Mouse (Mus musculus) kidney, postnatal 0 days (tissue): Measurements from ENCODE around the gene Eif4g3. TPM values are rescaled to one million over a fixed set of nuclear protein-coding genes. Genes with fewer than 3 reads are reported as not detected.

Source experiments
- ATAC-seq: fragments of 200-750 bp; cut with Nextera tagmentation; replicated peaks from 2 replicates; pipeline ENCODE4 v1.8.0; 2017; ENCODE audit warnings: low read depth, moderate number of reproducible peaks, moderate TSS enrichment, moderate library complexity; ENCODE audit not compliant: low FRiP score
- DNase-seq: peaks from one replicate; pipeline ENCODE4 v3.0.0-alpha.2; 2016; ENCODE audit warnings: low spot score
- H3K27ac ChIP-seq: fragments of 300-500 bp; sonication (generic); 2 replicates; pipeline ENCODE4 v1.5.1; 2014; ENCODE audit warnings: mild to moderate bottlenecking
- H3K27me3 ChIP-seq: fragments of 300-500 bp; sonication (generic); 2 replicates; pipeline ENCODE4 v1.6.1; 2014; ENCODE audit warnings: low read length, mixed read lengths; ENCODE audit not compliant: insufficient read depth
- H3K36me3 ChIP-seq: fragments of 300-500 bp; sonication (generic); 2 replicates; pipeline ENCODE4 v1.6.1; 2014; ENCODE audit warnings: low read length, mixed read lengths; ENCODE audit not compliant: insufficient read depth
- H3K4me1 ChIP-seq: fragments of 300-500 bp; sonication (generic); replicated peaks from 2 replicates; pipeline ENCODE4 v1.6.1; 2014; ENCODE audit warnings: antibody characterized with exemption, low read length, mixed read lengths; ENCODE audit not compliant: insufficient read depth
- H3K4me2 ChIP-seq: fragments of 300-500 bp; sonication (generic); 2 replicates; pipeline ENCODE4 v1.6.1; 2014; ENCODE audit warnings: mild to moderate bottlenecking, low read length, moderate library complexity, mixed read lengths
- H3K4me3 ChIP-seq: fragments of 300-500 bp; sonication (generic); replicated peaks from 2 replicates; pipeline ENCODE4 v1.5.1; 2014; ENCODE audit warnings: low read depth, low read length
- H3K9ac ChIP-seq: fragments of 300-500 bp; sonication (generic); 2 replicates; pipeline ENCODE4 v1.6.1; 2014; ENCODE audit warnings: low read depth, low read length
- H3K9me3 ChIP-seq: fragments of 300-500 bp; sonication (generic); replicated peaks from 2 replicates; pipeline ENCODE4 v1.6.1; 2016; ENCODE audit warnings: low read length, inconsistent platforms, mixed read lengths
- CTCF ChIP-seq: IDR thresholded peaks from 2 replicates; pipeline ENCODE4 v1.5.1; 2016; ENCODE audit warnings: antibody characterized with exemption, low read depth, mild to moderate bottlenecking, moderate library complexity
- WGBS: fragments of 180-500 bp; shearing (Covaris S2); extraction: QIAGEN DNeasy Blood & Tissue Kit; methylation state at CpG from one replicate; pipeline ENCODE4 v1.1.7; 2014; 5-methylcytosine and 5-hydroxymethylcytosine counted together
- polyA plus RNA-seq: library from polyadenylated mRNA; unstranded; fragments of >200 nt; fragmentation: Nextera tagmentation; extraction: Ambion mirVana; gene quantifications from 2 replicates; pipeline ENCODE4 v1.2.1, GENCODE M21; 2015

The Eif4g3 gene
- polyA plus RNA-seq, 1 experiment from 2014 or later, result 26.6 TPM

DNA sequence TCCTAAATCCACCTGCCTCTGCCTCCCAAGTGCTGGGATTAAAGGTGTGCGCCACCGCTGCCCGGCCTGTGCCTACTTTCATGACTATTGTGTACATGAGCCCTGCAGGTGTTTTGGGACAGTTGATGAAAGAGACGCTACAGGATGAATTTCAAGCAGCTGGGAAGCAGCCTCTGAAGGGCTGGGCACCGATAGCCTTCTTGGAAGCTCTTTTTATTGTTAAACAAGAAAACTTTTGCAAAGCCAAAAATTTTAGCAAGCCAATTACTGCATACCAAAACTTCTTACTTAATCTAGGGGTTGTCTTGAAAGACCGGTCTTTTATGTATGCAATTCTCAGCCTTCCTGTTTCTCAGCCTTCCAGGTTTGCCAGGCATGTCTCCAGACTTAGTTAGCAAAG, 36.3 kb downstream of the Eif4g3 start:
- H3K9me3 ChIP-seq, result no peaks in the 10 kb centered on the region
- no peak for DNase-seq
- no peak overlapping the region for H3K27ac ChIP-seq
- no peak for ATAC-seq
- TF ChIP-seq CTCF, result no peak
- H3K36me3 ChIP-seq, result peaks cover 34% of the 10 kb centered on the region
- WGBS, result 92% methylated on average over 6 of the region's 6 CpGs
- H3K27me3 ChIP-seq, result no peaks in the 10 kb centered on the region
- no peak overlapping the region for H3K4me3 ChIP-seq
- no peak overlapping the region for H3K9ac ChIP-seq
- H3K4me1 ChIP-seq, result no peaks in the 10 kb centered on the region
- no peak overlapping the region for H3K4me2 ChIP-seq

DNA sequence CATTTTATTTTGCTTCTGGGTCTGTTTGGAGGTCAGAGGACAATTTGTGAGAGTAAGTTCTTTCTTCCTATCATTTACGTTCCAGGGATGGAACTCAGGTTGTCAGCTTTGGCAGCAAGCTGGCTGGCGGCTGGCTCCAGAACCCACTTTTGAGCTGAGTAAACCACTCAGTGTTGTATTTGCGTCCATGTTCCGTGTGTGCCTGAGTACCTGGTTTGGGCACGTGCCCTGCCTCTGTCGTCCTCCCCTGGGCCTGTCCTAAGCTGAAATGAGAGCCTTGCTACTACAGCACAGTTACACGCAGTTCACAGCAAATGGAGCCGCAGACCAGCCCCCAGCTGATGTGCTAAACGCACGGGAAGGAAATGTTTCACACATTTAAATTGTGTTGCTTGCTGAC, 39.0 kb downstream of the Eif4g3 start:
- H3K4me3 ChIP-seq, result no peak overlapping the region
- TF ChIP-seq CTCF, result no peak
- no peaks in the 10 kb centered on the region for H3K27me3 ChIP-seq
- no peak for DNase-seq
- no peak overlapping the region for H3K9ac ChIP-seq
- no peak overlapping the region for H3K27ac ChIP-seq
- 89% methylated on average over 10 of the region's 10 CpGs for WGBS
- peaks cover 25% of the 10 kb centered on the region for H3K36me3 ChIP-seq
- no peaks in the 10 kb centered on the region for H3K4me1 ChIP-seq
- no peak for ATAC-seq
- no peak overlapping the region for H3K4me2 ChIP-seq
- no peaks in the 10 kb centered on the region for H3K9me3 ChIP-seq

DNA sequence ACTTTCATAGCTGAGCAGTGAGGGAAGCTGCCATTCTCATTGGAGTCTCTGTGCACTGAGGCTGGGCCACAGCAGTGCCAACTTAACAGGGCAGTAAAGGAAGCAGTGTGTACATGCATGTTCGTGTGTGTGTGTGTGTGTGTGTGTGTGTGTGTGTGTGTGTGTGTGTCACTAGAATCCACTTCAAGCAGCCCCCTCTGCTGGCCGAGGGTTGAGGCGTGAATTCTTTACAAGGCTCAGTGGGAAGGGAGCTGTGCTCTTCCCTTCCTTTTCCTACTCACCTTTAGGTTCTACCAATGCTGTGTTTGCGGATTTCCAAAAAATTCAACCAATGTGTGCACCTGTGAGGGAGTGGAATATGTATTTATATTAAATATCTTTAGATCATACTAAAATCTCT, 41.0 kb downstream of the Eif4g3 start:
- H3K9me3 ChIP-seq, result no peaks in the 10 kb centered on the region
- H3K36me3 ChIP-seq, result peaks cover 16% of the 10 kb centered on the region
- H3K27ac ChIP-seq, result no peak overlapping the region
- H3K4me1 ChIP-seq, result peaks cover 5% of the 10 kb centered on the region; the same call in 1 of the 2 replicates
- TF ChIP-seq CTCF, result peak; percentile 47; the same call in 1 of the 2 replicates
- 83% methylated on average over 4 of the region's 4 CpGs for WGBS
- DNase-seq, result no peak
- H3K4me3 ChIP-seq, result no peak overlapping the region
- H3K27me3 ChIP-seq, result no peaks in the 10 kb centered on the region
- H3K4me2 ChIP-seq, result no peak overlapping the region
- no peak for ATAC-seq
- H3K9ac ChIP-seq, result no peak overlapping the region

DNA sequence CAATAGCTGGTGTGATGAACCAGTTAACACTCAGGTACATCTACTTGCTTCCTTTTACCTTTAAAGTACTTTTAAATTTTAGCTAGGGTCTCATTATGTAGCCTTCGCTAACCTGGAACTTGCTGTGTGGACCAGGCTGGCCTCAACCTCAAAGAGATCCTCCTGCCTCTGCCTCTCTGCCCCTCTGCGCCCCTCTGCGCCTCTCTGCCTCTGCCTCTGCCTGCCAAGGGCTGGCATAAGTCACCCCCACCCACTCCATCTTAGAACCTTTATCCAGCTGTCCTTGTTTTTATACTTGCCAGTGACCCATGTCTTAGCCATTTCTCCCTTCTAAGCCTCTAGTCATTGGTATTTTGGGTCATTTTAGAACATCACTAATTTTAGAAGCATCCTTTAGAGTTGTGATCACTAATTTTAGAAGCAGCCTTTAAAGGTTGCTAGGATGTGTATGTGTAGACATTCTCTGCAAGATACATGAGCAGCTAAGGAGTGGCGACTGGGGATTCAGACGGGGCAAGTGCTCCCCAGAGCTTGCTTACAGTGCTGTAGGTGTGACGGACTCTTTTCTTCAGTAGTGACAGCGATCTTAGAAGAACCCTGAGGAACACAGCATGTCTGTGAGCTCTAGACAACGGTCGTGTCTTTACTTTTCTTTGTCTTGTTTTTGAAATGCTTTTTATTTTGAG, 42.8 kb downstream of the Eif4g3 start:
- WGBS, result 89% methylated on average over 9 of the region's 9 CpGs
- no peak for ATAC-seq

DNA sequence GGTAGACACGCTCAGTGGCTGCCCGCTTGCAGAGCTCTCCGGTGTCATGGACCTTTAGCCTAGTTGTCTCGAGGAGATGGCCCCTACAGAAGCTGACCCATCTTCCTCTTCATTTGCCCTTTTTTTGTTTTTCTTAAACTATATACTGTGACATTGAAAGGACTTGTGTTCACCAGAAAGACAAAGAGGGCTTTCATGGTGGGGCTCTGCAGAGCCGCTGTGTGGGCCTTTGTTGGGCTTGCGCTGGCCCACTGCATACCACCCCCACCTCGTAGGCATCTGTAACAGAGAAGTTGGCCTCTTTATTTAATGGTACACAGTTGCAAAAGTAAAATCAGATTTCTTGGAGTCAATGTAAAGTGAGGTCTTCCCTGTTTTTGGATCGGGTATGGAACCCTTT, 44.3 kb downstream of the Eif4g3 start:
- Histone ChIP-seq H3K4me2 (no peak overlapping the region), H3K9ac (no peak overlapping the region), H3K36me3 (peaks cover 11% of the 10 kb centered on the region), H3K27ac (no peak overlapping the region), H3K9me3 (no peaks in the 10 kb centered on the region), H3K4me3 (no peak overlapping the region), H3K4me1 (peaks cover 8% of the 10 kb centered on the region; the same call in 1 of the 2 replicates), H3K27me3 (no peaks in the 10 kb centered on the region)
- TF ChIP-seq CTCF, result peak; percentile 13; the same call in 1 of the 2 replicates
- DNase-seq (peak; percentile 29), ATAC-seq (no peak)
- 49% methylated on average over 8 of the region's 8 CpGs for WGBS

More for the DNA sequence above, 42.8 kb downstream of the Eif4g3 start:
- H3K27me3 ChIP-seq, result no peaks in the 10 kb centered on the region
- DNase-seq, result no peak
- no peak overlapping the region for H3K4me3 ChIP-seq
- TF ChIP-seq CTCF, result no peak
- H3K4me1 ChIP-seq, result peaks cover 8% of the 10 kb centered on the region; the same call in 1 of the 2 replicates
- H3K36me3 ChIP-seq, result peaks cover 13% of the 10 kb centered on the region
- H3K9me3 ChIP-seq, result no peaks in the 10 kb centered on the region
- H3K27ac ChIP-seq, result no peak overlapping the region
- no peak overlapping the region for H3K9ac ChIP-seq
- H3K4me2 ChIP-seq, result no peak overlapping the region

DNA sequence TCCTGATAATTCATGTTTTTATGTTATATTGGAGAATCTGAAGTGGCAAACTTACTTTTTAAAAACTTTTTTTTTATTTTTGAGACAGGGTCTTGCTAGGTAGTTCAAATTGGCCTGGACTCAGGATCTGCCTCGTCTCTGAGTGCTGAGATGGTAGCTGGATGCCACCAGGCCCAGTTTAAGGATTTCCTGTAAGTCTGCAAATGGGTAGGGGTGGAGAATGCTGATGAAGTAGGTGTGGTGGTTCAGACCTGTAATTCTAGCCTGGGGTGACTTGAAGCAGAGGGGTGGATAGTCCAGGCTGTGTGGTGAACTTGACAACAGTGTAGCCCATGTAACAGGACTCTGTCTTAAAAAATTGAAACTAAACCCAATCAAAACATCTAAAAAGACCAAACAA, 45.1 kb downstream of the Eif4g3 start:
- Histone ChIP-seq H3K9ac (no peak overlapping the region), H3K4me1 (peaks cover 8% of the 10 kb centered on the region; the same call in 1 of the 2 replicates), H3K27ac (0 out of 2 replicates have a peak overlapping the region, but pooled peaks have one; percentile 65), H3K4me3 (no peak overlapping the region), H3K36me3 (peaks cover 3% of the 10 kb centered on the region; the same call in 1 of the 2 replicates), H3K27me3 (no peaks in the 10 kb centered on the region), H3K9me3 (no peaks in the 10 kb centered on the region), H3K4me2 (no peak overlapping the region)
- ATAC-seq, result no peak
- no peak for TF ChIP-seq CTCF
- WGBS, result 53% methylated on average over 1 of the region's 1 CpGs
- DNase-seq, result no peak
